Mouse (Mus musculus): ENCODE measurements at regions not wholly inside any gene's neighbourhood (a gene's known extent, or its start where the extent isn't known, plus 50 kb on each side); places are given as distances from the start of the nearest gene placed in this dataset.

DNA sequence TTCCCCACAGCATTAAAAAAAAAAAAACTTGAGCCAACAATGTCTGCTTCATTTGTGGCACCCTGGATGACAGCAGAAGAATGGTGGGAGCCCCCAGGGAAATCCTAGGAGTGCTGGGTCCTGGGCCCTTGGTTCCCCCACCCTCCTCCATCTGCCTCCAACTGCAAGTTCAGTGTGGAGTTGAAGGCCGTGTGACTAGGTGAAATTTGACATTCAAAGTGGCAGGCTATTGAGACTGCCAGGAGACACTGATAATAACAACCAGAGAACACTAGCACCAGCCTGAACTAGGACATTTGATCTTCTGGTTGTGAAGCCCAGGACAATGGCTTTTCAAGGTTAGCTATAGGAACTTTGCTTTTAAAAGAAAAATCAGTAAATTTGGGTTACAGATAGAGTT is 74.0 kb downstream of the Adamts15 start:
- ATAC-seq (ENCODE audit: insufficient number of reproducible peaks, low FRiP score, low TSS enrichment, low read depth), result no peak
- WGBS, result 27% methylated on average over 1 of the region's 1 CpGs

DNA sequence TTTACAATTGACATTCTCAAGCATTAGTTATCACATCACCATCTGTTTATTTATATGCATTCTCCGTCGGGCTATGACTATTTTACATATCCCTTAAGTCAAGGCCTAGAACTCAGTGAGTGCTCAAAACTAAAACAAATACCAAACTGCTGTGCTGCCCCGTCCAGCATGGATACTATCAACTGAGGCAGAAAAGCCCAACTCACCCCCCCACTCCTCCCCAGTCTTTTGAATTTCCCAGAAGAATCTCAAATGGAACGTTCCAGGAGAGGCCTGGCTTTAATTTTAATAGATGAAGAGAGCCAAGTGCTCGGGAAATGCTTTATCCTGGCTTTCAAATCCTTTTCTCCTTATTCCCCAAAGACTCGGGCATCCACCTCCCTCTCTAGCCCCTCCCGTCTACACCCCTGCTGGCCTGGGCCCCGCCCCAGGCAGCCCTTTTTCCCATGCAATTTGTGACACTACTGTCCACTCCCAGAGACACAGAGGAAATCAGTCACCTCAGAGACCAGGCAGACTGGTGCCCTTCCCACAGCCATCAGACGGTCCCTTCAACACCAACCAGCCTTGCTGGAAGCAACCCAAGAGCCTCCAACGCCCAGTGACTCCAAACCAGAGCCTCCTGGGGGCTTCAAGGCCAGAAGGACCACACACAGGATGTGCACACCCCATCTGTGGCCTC is 76.5 kb downstream of the Adamts15 start:
- Histone ChIP-seq H3K4me2 (replicated peaks) (no peak overlapping the region), H3K27me3 (no peaks in the 10 kb centered on the region), H3K4me3 (replicated peaks) (no peak overlapping the region), H3K9ac (no peak overlapping the region), H3K36me3 (no peaks in the 10 kb centered on the region), H3K9me3 (replicated peaks) (no peaks in the 10 kb centered on the region), H3K4me1 (peaks cover 9% of the 10 kb centered on the region), H3K27ac (replicated peaks) (peak overlapping the region; percentile 13)
- WGBS, result 37% methylated on average over 10 of the region's 10 CpGs
- ATAC-seq (ENCODE audit: insufficient number of reproducible peaks, low FRiP score, low TSS enrichment, low read depth), result peak; percentile 60; the same call in 1 of the 2 replicates

More for the DNA sequence above, 74.0 kb downstream of the Adamts15 start:
- peaks cover 9% of the 10 kb centered on the region for H3K4me1 ChIP-seq
- H3K4me2 ChIP-seq (replicated peaks), result no peak overlapping the region
- H3K36me3 ChIP-seq, result no peaks in the 10 kb centered on the region
- H3K4me3 ChIP-seq (replicated peaks), result no peak overlapping the region
- no peak overlapping the region for H3K27ac ChIP-seq (replicated peaks)
- no peaks in the 10 kb centered on the region for H3K27me3 ChIP-seq
- no peaks in the 10 kb centered on the region for H3K9me3 ChIP-seq (replicated peaks)
- H3K9ac ChIP-seq, result no peak overlapping the region

DNA sequence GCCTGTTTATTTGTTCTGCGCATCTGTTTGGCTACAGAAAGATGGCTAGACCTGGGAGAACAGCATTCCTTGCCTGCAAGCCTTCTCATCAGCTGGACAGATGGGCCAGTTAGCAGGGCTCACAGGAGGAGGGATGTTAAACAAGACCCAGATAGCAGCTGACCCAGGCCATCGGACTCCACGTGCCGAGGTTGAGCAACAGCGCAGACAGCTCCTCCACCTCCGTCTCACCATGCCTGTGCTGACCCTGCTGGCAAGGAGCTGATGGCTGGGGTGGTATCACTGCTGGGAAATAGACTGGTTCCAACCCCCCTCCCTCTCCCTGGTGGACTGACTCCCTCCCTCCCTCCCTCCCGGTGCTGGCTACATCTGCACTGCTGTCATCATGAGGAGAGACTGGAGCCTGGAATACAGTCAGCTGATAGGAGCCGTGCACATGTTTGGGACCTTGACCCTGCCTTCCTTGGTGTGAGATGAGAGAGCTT is 78.1 kb downstream of the Adamts15 start:
- Histone ChIP-seq H3K4me2 (replicated peaks) (no peak overlapping the region), H3K4me1 (peaks cover 9% of the 10 kb centered on the region), H3K27me3 (no peaks in the 10 kb centered on the region), H3K9ac (no peak overlapping the region), H3K9me3 (replicated peaks) (no peaks in the 10 kb centered on the region), H3K4me3 (replicated peaks) (no peak overlapping the region), H3K27ac (replicated peaks) (no peak overlapping the region), H3K36me3 (no peaks in the 10 kb centered on the region)
- ATAC-seq (ENCODE audit: insufficient number of reproducible peaks, low FRiP score, low TSS enrichment, low read depth), result no peak
- WGBS, result 57% methylated on average over 8 of the region's 8 CpGs

DNA sequence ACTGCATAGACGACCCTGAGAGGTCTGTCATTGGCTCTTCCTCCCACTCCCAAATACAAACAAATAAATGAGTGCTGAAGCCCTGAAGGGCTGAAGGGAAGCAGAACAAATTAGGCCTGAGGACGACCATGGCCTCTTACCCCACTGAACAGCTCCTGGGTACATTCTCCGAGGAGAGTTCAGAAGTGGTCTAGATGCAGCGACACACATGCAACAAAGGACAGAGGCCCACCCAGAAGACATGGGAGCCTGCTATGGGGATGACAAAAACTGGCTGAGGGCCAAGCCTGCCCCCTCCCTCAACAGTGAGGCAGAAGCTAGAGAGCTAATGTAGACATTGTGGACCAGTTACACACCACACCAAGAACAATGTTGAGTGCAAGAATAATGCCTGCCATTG is 87.3 kb downstream of the Adamts15 start:
- Histone ChIP-seq H3K9ac (no peak overlapping the region), H3K27ac (replicated peaks) (peak overlapping the region; percentile 72), H3K36me3 (no peaks in the 10 kb centered on the region), H3K27me3 (no peaks in the 10 kb centered on the region), H3K4me3 (replicated peaks) (no peak overlapping the region), H3K4me2 (replicated peaks) (no peak overlapping the region), H3K4me1 (peaks cover 12% of the 10 kb centered on the region), H3K9me3 (replicated peaks) (no peaks in the 10 kb centered on the region)
- ATAC-seq (ENCODE audit: insufficient number of reproducible peaks, low FRiP score, low TSS enrichment, low read depth), result peak; percentile 49; the same call in 1 of the 2 replicates
- WGBS, result 18% methylated on average over 4 of the region's 4 CpGs

DNA sequence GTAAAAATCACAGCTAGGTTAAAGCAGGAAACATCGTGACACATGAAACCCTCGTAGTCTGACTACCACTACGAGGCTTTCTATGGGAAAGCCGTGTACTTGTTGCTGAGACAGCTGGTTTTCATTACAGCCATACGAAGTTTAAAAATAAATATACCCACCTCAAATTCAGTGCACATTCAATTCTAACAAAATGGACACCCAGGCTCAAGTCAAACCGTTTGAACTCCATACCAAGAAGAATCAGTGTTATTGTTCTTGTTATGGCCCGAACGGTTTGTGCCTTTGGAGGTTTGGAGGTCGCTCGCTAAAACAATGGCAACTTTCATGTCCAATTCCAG is 87.7 kb downstream of the Adamts15 start:
- Histone ChIP-seq H3K4me2 (replicated peaks) (no peak overlapping the region), H3K27ac (replicated peaks) (peak overlapping the region; percentile 72), H3K4me1 (peaks cover 12% of the 10 kb centered on the region), H3K27me3 (no peaks in the 10 kb centered on the region), H3K9ac (no peak overlapping the region), H3K4me3 (replicated peaks) (no peak overlapping the region), H3K36me3 (no peaks in the 10 kb centered on the region), H3K9me3 (replicated peaks) (no peaks in the 10 kb centered on the region)
- peak; percentile 45; the same call in 1 of the 2 replicates for ATAC-seq (ENCODE audit: insufficient number of reproducible peaks, low FRiP score, low TSS enrichment, low read depth)
- 26% methylated on average over 10 of the region's 10 CpGs for WGBS

DNA sequence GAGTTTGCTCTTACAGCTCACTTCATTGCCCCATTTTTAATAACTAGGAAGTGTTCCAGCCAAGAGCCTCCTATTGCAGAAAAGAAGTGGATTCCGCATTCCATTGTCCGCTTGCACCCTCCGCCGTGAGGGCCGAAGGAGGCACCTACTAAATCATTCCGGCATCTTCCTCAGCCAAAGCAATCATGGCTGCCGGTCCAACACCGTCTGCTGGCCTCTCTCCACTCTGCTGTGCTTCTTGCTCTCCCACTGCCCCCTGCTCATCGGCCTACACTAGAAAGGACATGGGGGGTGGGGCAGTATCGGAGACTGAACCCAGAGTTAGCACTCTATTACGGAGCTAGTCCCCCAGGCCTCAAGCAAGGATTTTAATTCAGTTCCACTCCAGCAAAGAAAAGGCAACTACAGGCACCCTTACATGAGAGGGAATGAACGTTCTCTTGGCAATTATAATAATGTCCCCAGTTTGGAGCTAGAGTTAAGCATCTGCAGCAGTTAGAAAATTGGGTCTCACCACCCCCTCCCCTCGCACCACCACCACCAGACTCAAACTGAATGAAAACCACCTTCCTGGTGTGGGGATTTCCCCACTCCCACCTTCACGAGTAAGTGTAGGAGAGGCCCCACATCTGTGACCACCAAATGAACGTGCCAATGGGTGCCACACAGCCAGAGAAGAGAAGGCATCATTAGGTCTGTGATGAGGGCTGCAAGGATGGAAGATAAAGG is 88.3 kb downstream of the Adamts15 start:
- WGBS, result 59% methylated on average over 15 of the region's 15 CpGs
- H3K4me2 ChIP-seq (replicated peaks), result no peak overlapping the region
- no peaks in the 10 kb centered on the region for H3K36me3 ChIP-seq
- H3K4me1 ChIP-seq, result peaks cover 12% of the 10 kb centered on the region
- H3K9ac ChIP-seq, result no peak overlapping the region
- H3K9me3 ChIP-seq (replicated peaks), result no peaks in the 10 kb centered on the region
- ATAC-seq (ENCODE audit: insufficient number of reproducible peaks, low FRiP score, low TSS enrichment, low read depth), result 0 out of 2 replicates have a peak, but pooled peaks have one; percentile 22
- peak overlapping the region; percentile 53 for H3K27ac ChIP-seq (replicated peaks)
- H3K27me3 ChIP-seq, result no peaks in the 10 kb centered on the region
- no peak overlapping the region for H3K4me3 ChIP-seq (replicated peaks)

DNA sequence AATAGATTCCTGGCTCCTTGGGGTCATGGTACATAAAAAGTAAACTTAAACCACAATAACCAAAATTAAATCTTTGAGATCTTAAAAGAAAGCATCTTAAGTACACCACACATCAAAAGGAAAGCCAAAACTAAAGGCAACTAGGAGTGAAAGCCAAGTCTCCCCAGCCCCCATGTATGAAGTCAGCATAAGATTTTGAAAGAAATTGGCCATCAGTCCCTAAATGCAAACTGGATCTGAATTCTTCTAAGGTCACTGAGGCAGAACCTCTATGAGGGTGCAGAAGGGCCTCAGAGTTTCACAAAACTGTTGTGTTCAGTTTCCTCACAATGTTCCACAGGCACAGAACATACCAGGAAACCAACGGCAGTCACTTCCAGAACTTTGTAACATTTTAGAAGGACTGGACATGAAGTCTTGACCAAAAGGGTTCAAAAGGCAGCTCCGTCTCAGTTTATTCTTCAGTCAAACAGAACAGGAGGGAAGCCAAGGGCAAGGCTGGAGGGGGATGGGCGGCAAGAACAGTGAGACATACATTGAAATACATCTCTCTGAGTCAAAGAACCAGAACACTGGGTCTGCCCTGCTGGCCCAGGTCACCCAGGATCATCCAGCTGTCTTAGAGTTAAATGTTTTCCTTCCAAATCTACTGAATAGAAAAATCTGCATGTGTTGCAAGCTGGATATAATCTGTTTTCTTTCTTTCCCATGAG is 92.9 kb downstream of the Adamts15 start:
- Histone ChIP-seq H3K27ac (replicated peaks) (no peak overlapping the region), H3K9ac (no peak overlapping the region), H3K4me2 (replicated peaks) (no peak overlapping the region), H3K36me3 (no peaks in the 10 kb centered on the region), H3K4me3 (replicated peaks) (no peak overlapping the region), H3K27me3 (no peaks in the 10 kb centered on the region), H3K4me1 (peaks cover 7% of the 10 kb centered on the region), H3K9me3 (replicated peaks) (no peaks in the 10 kb centered on the region)
- ATAC-seq (ENCODE audit: insufficient number of reproducible peaks, low FRiP score, low TSS enrichment, low read depth), result no peak
- WGBS, result 74% methylated on average over 3 of the region's 3 CpGs

DNA sequence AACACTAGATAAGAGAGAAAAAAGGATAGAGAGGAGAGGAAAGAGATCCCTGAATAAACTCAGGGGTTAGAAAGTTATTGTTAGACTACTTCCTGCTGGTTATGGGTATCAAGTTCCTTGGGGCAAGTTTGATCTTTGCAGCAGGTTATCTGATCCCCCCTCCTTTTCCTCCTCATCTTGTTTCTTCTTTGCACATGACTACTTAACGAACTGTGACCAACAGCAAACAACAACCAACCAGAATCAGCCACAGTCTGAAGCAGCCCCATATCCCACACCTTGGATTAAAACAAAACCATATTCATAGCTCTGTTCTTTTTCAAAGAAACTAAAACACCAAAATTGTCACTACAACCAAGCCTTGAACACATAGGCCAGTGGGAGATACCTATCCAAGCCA is 94.5 kb downstream of the Adamts15 start:
- Histone ChIP-seq H3K4me3 (replicated peaks) (no peak overlapping the region), H3K9ac (no peak overlapping the region), H3K9me3 (replicated peaks) (no peaks in the 10 kb centered on the region), H3K27ac (replicated peaks) (no peak overlapping the region), H3K27me3 (no peaks in the 10 kb centered on the region), H3K4me2 (replicated peaks) (no peak overlapping the region), H3K36me3 (no peaks in the 10 kb centered on the region), H3K4me1 (no peaks in the 10 kb centered on the region)
- no peak for ATAC-seq (ENCODE audit: insufficient number of reproducible peaks, low FRiP score, low TSS enrichment, low read depth)
- 53% methylated on average over 1 of the region's 1 CpGs for WGBS

DNA sequence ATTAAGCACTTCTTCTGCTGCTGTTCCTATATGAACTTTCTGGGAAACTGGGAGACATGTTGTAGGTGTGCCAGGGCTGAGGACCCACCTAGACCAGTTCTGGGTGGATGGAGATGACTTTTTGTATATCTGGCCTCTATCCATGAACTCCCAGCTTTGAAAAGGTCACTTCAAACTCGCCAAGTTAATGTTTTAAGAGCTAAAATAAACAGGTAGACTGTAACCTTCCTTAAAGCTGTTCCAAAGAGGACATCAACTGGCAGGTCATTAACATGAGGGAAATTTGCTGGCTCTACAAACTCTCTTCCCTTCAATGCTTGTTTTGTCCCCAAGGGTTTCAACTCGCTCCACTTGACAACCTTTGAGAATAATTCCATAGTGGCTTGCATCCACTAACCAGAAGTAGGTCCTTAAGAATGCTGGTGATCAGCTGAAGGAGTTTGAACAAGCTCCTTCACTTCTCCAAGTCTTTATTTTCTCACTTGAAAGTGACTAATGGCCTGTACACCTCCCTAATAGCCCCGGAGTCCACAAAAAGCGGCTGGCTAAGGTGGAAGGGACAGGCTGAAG is 98.1 kb downstream of the Adamts15 start:
- no peaks in the 10 kb centered on the region for H3K4me1 ChIP-seq
- H3K27me3 ChIP-seq, result no peaks in the 10 kb centered on the region
- no peaks in the 10 kb centered on the region for H3K9me3 ChIP-seq (replicated peaks)
- no peaks in the 10 kb centered on the region for H3K36me3 ChIP-seq
- no peak overlapping the region for H3K4me2 ChIP-seq (replicated peaks)
- 77% methylated on average over 4 of the region's 4 CpGs for WGBS
- no peak for ATAC-seq (ENCODE audit: insufficient number of reproducible peaks, low FRiP score, low TSS enrichment, low read depth)
- no peak overlapping the region for H3K4me3 ChIP-seq (replicated peaks)
- H3K27ac ChIP-seq (replicated peaks), result no peak overlapping the region
- no peak overlapping the region for H3K9ac ChIP-seq

DNA sequence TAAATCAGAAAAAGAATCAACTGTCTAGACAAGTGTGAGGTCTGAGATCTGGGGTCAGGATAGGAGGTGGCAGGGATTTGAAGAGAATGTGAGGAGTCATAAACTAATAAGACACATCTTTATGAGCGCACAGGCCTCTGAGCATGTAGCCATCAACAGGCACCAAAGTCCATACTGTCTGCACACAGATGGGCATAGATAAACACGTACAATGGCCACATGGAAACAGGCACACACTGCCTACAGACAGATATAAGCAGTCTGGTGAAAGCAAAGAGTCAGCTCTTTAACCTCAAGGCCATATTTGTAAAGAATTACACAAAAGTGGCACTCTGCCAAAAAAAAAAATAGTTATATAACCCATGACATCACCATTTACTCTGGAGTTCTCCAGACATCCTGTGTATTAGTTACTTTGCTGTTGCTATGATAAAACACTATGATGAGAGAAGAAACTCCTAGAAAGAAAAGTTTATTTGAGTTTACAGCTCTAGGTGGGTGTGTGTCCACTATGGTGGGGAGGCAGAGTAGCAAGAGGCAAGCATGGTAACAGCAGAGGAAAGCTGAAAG is 101.4 kb downstream of the Adamts15 start:
- no peak for ATAC-seq (ENCODE audit: insufficient number of reproducible peaks, low FRiP score, low TSS enrichment, low read depth)
- 79% methylated on average over 2 of the region's 2 CpGs for WGBS
- H3K9me3 ChIP-seq (replicated peaks), result no peaks in the 10 kb centered on the region
- H3K4me3 ChIP-seq (replicated peaks), result no peak overlapping the region
- H3K36me3 ChIP-seq, result no peaks in the 10 kb centered on the region
- no peaks in the 10 kb centered on the region for H3K27me3 ChIP-seq
- no peak overlapping the region for H3K4me2 ChIP-seq (replicated peaks)
- H3K4me1 ChIP-seq, result 0 out of 2 replicates have a peak, but pooled peaks cover 3% of the 10 kb centered on the region
- no peak overlapping the region for H3K27ac ChIP-seq (replicated peaks)
- H3K9ac ChIP-seq, result no peak overlapping the region

DNA sequence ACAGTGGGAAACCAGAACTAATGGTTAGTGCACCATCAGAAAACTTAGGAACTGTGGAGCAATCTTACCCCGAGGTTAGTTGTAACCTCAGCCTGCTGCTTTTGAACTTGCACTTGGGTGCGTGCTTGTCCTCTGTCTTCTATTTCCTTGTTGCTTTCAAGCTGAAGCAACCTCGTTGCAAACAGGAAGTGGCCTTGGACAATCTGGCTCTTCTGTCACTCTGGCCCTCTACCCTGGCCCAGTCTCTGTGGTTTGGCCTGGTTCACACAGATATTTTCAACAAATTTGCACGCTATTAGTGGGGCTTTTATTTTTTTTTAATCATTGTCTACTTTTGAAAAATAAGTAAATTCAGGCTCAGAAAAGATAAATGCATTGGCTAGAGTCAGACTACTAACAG is 109.0 kb downstream of the Adamts15 start:
- H3K36me3 ChIP-seq, result no peaks in the 10 kb centered on the region
- H3K27me3 ChIP-seq, result no peaks in the 10 kb centered on the region
- no peak overlapping the region for H3K27ac ChIP-seq (replicated peaks)
- H3K9me3 ChIP-seq (replicated peaks), result no peaks in the 10 kb centered on the region
- ATAC-seq (ENCODE audit: insufficient number of reproducible peaks, low FRiP score, low TSS enrichment, low read depth), result no peak
- H3K4me3 ChIP-seq (replicated peaks), result no peak overlapping the region
- no peak overlapping the region for H3K9ac ChIP-seq
- WGBS, result 47% methylated on average over 4 of the region's 4 CpGs
- peaks cover 12% of the 10 kb centered on the region for H3K4me1 ChIP-seq
- H3K4me2 ChIP-seq (replicated peaks), result no peak overlapping the region
